Mouse (Mus musculus): ENCODE results near the gene Miga1. TPM values are rescaled to one million over a fixed set of nuclear protein-coding genes. Genes with fewer than 3 reads are reported as not detected.

Gene Miga1
- total RNA-seq, 1 experiment from 2014 or later = 5.7 TPM

Other genes with a start within 250 kb of the Miga1 start
- gene Gipc2, start 174.2 kb downstream of the Miga1 start, total RNA-seq (2017) = 2.5 to 6.6 TPM in 2 of 3 replicates, not detected in the other
- gene Dnajb4, start 130.1 kb downstream of the Miga1 start, total RNA-seq (2017) = 90.9 to 144 TPM (median 114 TPM) in 3 replicates
- gene Fubp1, start 130.0 kb downstream of the Miga1 start, total RNA-seq (2017) = 165 to 273 TPM (median 214 TPM) in 3 replicates
- gene Nexn, start 74.1 kb downstream of the Miga1 start, total RNA-seq (2017) = not detected in 3 replicates
- 89.3 to 119 TPM (median 109 TPM) in 3 replicates for gene Usp33, start 6.1 kb upstream of the Miga1 start, total RNA-seq (2017)
- 57.3 to 79.0 TPM (median 63.4 TPM) in 3 replicates for gene Zzz3, start 55.1 kb upstream of the Miga1 start, total RNA-seq (2017)

All from monocyte, adult 5-6 weeks (primary cell).